8 mouse cellular contexts compared by ENCODE assay signal in genomic region chr4:101292736-101293541, GRCm38 (mm10). TPM values are rescaled to one million over a fixed set of nuclear protein-coding genes. Genes with fewer than 3 reads are reported as not detected.
DNase-seq lines count a peak whose midpoint lies in the region; ATAC-seq and TF ChIP-seq lines count a peak whose summit lies in the region.

No protein-coding gene starts in this region.

- peak overlapping the region; percentile 27; the same call in 1 of the 2 replicates for H3K9ac ChIP-seq in ES-E14 (ENCODE audit: insufficient read depth, low read depth, low read length, poor library complexity, severe bottlenecking)
- peak overlapping the region; percentile 72 for H3K9ac ChIP-seq in heart, embryonic 16.5 days (ENCODE audit: low read length)

- no peaks in the 10 kb centered on the region for H3K36me3 ChIP-seq in ES-E14 (ENCODE audit: control insufficient read depth, insufficient read depth, low read length, poor library complexity, severe bottlenecking)
- no peaks in the 10 kb centered on the region for H3K36me3 ChIP-seq in heart, embryonic 16.5 days (ENCODE audit: control insufficient read depth, insufficient read depth)

- in situ Hi-C loops in ES-E14 (cut with MboI; ENCODE audit: low sequenced_read_pairs in 2 of 2, unreplicated experiment in 2 of 2): no loop called here

- no peak overlapping the region for H3K27ac ChIP-seq in ES-E14 (ENCODE audit: insufficient read depth, low read depth, low read length, poor library complexity, severe bottlenecking)
- H3K27ac ChIP-seq in heart, embryonic 16.5 days (ENCODE audit: low read length): peak overlapping the region; percentile 56

- WGBS in heart, embryonic 16.5 days: under 1% methylated on average over 49 of the region's 49 CpGs

- no peaks in the 10 kb centered on the region for H3K4me1 ChIP-seq in ES-E14 (ENCODE audit: control insufficient read depth in 2 of 2, insufficient read depth in 2 of 2, low read length in 2 of 2, poor library complexity in 1 of 2)
- H3K4me1 ChIP-seq in heart, embryonic 16.5 days (ENCODE audit: control insufficient read depth, insufficient read depth, low read length): peaks cover 5% of the 10 kb centered on the region; the same call in 1 of the 2 replicates

- no peak for DNase-seq in ES-E14 (ENCODE audit: low read depth, low spot score)
- peak; percentile 27 to 39 for DNase-seq in adrenal gland, postnatal 4 days (ENCODE audit: low spot score in 2 of 2)
- peak; percentile 75 for DNase-seq in kidney, postnatal 10 days
- DNase-seq in lung, postnatal 4 days: peak; percentile 74 to 75
- peak; percentile 52 for DNase-seq in retina, embryonic 14.5 days (ENCODE audit: low spot score)
- DNase-seq in urinary bladder, postnatal 14 days (ENCODE audit: low spot score): peak; percentile 72

- H3K9me3 ChIP-seq in ES-E14 (ENCODE audit: control insufficient read depth, insufficient read depth, low read depth, low read length): no peaks in the 10 kb centered on the region
- H3K9me3 ChIP-seq in heart, embryonic 16.5 days (replicated peaks; ENCODE audit: control insufficient read depth, low read length): no peaks in the 10 kb centered on the region

- H3K4me2 ChIP-seq in heart, embryonic 16.5 days (ENCODE audit: low read depth, low read length): peak overlapping the region; percentile 82

- H3K4me3 ChIP-seq in ES-E14 (ENCODE audit: insufficient read depth in 1 of 2, low read depth in 1 of 2, low read length in 2 of 2, poor library complexity in 1 of 2, severe bottlenecking in 1 of 2): peak overlapping the region; percentile 50 to 56
- peak overlapping the region; percentile 57 for H3K4me3 ChIP-seq in heart, embryonic 16.5 days (ENCODE audit: low read length)

- H3K27me3 ChIP-seq in heart, embryonic 16.5 days (ENCODE audit: control insufficient read depth, insufficient read depth, low read length): no peaks in the 10 kb centered on the region; the same call in 1 of the 2 replicates

- ATAC-seq in erythroblast, adult 5-6 weeks (replicated peaks; ENCODE audit: low FRiP score, poor library complexity, severe bottlenecking): peak; percentile 77
- ATAC-seq in heart, embryonic 16.5 days (replicated peaks; ENCODE audit: extremely low read depth, insufficient read depth, low FRiP score): peak; percentile 56

TF ChIP-seq in ES-E14, 5 proteins besides CTCF, POLR2A, EP300 and RAD21:
- TF ChIP-seq MAFK (IDR thresholded peaks at IDR 0.05; ENCODE audit: insufficient read depth, low read depth, low read length): no peak
- no peak for TF ChIP-seq ZC3H11A (IDR thresholded peaks at IDR 0.05; ENCODE audit: borderline replicate concordance, low read depth, low read length)
- no peak for TF ChIP-seq ZNF384 (IDR thresholded peaks at IDR 0.05; ENCODE audit: low read depth, low read length)
- TF ChIP-seq CHD2 (IDR thresholded peaks at IDR 0.05; ENCODE audit: low read depth, low read length): no peak
- no peak for TF ChIP-seq HCFC1 (IDR thresholded peaks at IDR 0.05; ENCODE audit: borderline replicate concordance, insufficient read depth, low read length)

RNA-seq across cellular contexts. Expression of gene Jak1, which starts 27.9 kb away (rescaled TPM):
- 17.0 and 22.5 TPM in 2 replicates for total RNA-seq in ES-E14 (2012; rRNA removed)
- total RNA-seq in adrenal gland, postnatal 4 days (2021): 100 to 1,000 TPM; 120 to 122 TPM
- total RNA-seq in erythroblast, adult 5-6 weeks (2015; ENCODE audit: low replicate concordance): 84.9 and 102 TPM in 2 replicates
- total RNA-seq in erythroblast, adult 5-6 weeks (2017; ENCODE audit: low replicate concordance): 85.2 and 101 TPM in 2 replicates
- polyA plus RNA-seq in heart, embryonic 16.5 days (2015; fragmentation: Nextera tagmentation; extraction: Ambion mirVana): 63.3 and 65.7 TPM in 2 replicates
